Mouse (Mus musculus) heart, embryonic 12.5 days (tissue): Measurements from ENCODE around the gene Zfp579. TPM values are rescaled to one million over a fixed set of nuclear protein-coding genes. Genes with fewer than 3 reads are reported as not detected.

Source experiments
- ATAC-seq: fragments of 200-750 bp; cut with Nextera tagmentation; 2 replicates; pipeline ENCODE4 v1.8.0; 2017; ENCODE audit warnings: moderate TSS enrichment, moderate library complexity; ENCODE audit not compliant: insufficient number of reproducible peaks, low FRiP score
- H3K27ac ChIP-seq: fragments of 300-500 bp; sonication (generic); 2 replicates; pipeline ENCODE4 v1.5.1; 2016; ENCODE audit warnings: mild to moderate bottlenecking, moderate library complexity; ENCODE audit not compliant: poor library complexity, severe bottlenecking
- H3K27me3 ChIP-seq: fragments of 300-500 bp; sonication (generic); replicated peaks from 2 replicates; pipeline ENCODE4 v1.6.1; 2016; ENCODE audit warnings: mild to moderate bottlenecking, moderate library complexity
- H3K36me3 ChIP-seq: fragments of 300-500 bp; sonication (generic); 2 replicates; pipeline ENCODE4 v1.6.1; 2016; ENCODE audit warnings: mild to moderate bottlenecking, moderate library complexity
- H3K4me1 ChIP-seq: fragments of 300-500 bp; sonication (generic); replicated peaks from 2 replicates; pipeline ENCODE4 v1.6.1; 2016; ENCODE audit warnings: mild to moderate bottlenecking
- H3K4me2 ChIP-seq: fragments of 300-500 bp; sonication (generic); 2 replicates; pipeline ENCODE4 v1.6.1; 2016; ENCODE audit warnings: mild to moderate bottlenecking, moderate library complexity
- H3K4me3 ChIP-seq: fragments of 300-500 bp; sonication (generic); 2 replicates; pipeline ENCODE4 v1.5.1; 2016; ENCODE audit warnings: mild to moderate bottlenecking
- H3K9ac ChIP-seq: fragments of 300-500 bp; sonication (generic); 2 replicates; pipeline ENCODE4 v1.6.1; 2016; ENCODE audit warnings: mild to moderate bottlenecking, moderate library complexity
- H3K9me3 ChIP-seq: fragments of 300-500 bp; sonication (generic); replicated peaks from 2 replicates; pipeline ENCODE4 v1.6.1; 2016; ENCODE audit warnings: mild to moderate bottlenecking, moderate library complexity
- WGBS: fragments of 180-500 bp; shearing (Covaris S2); methylation state at CpG from one replicate; pipeline ENCODE4 v1.1.7; 2016; 5-methylcytosine and 5-hydroxymethylcytosine counted together
- polyA plus RNA-seq: library from polyadenylated mRNA; unstranded; fragments of >200 nt; fragmentation: Nextera tagmentation; extraction: Ambion mirVana; gene quantifications from 2 replicates; pipeline ENCODE4 v1.2.1, GENCODE M21; 2016

Zfp579 gene
- polyA plus RNA-seq = 26.0 and 29.3 TPM in 2 replicates

- Histone ChIP-seq H3K4me2 (peak within 1 kb of the TSS; percentile 73), H3K9me3 (no peaks in the 10 kb centered on the region; the same call in 1 of the 2 replicates), H3K27ac (peak within 1 kb of the TSS; percentile 68), H3K27me3 (peaks cover 31% of the 10 kb centered on the region), H3K9ac (peak within 1 kb of the TSS; percentile 79), H3K4me1 (peaks cover 28% of the 10 kb centered on the region), H3K36me3 (peaks cover 32% of the 10 kb centered on the region), H3K4me3 (peak within 1 kb of the TSS; percentile 60)
- ATAC-seq = peak; percentile 81
- WGBS = 5% methylated on average over 18 of the region's 26 CpGs
These were observed at the start of gene Zfp579 for GRCm38 (mm10) chr7:4996003-4996895. Zfp579 (minus strand) TSS chr7:4996158.

GRCm38 (mm10) chr7:5044981-5045380, 49.0 kb upstream of the Zfp579 start:
- no peak overlapping the region for H3K4me2 ChIP-seq
- H3K4me1 ChIP-seq = 0 out of 2 replicates have a peak, but pooled peaks cover 1% of the 10 kb centered on the region
- H3K36me3 ChIP-seq = peaks cover 6% of the 10 kb centered on the region
- no peaks in the 10 kb centered on the region for H3K9me3 ChIP-seq
- 63% methylated on average over 2 of the region's 2 CpGs for WGBS
- ATAC-seq = no peak
- no peak overlapping the region for H3K27ac ChIP-seq
- no peaks in the 10 kb centered on the region for H3K27me3 ChIP-seq
- H3K4me3 ChIP-seq = no peak overlapping the region
- no peak overlapping the region for H3K9ac ChIP-seq

DNA sequence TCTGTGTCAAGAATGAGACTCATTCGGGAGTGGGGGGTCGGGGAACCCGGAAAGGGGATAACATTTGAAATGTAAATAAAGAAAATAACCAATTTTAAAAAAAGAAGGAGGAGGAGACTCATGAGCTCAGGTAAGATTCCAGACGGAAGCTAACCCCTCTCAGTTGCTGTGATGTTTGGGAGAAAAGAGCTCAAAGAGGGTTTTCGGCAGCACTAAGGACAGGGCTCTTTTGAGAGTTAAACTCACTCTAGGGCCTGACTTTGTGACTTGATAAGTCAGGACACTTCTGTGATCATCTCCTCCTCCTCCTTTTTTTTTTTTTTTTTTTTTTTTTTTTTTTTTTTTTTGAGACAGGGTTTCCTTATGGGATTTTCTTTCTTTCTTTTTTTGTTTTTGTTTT, 43.0 kb upstream of the Zfp579 start:
- ATAC-seq = no peak
- WGBS = 37% methylated on average over 5 of the region's 5 CpGs
- peak overlapping the region; percentile 77 for H3K9ac ChIP-seq
- H3K4me1 ChIP-seq = peaks cover 10% of the 10 kb centered on the region
- H3K27ac ChIP-seq = peak overlapping the region; percentile 92; the same call in 1 of the 2 replicates
- no peaks in the 10 kb centered on the region for H3K27me3 ChIP-seq
- H3K4me3 ChIP-seq = peak overlapping the region; percentile 66
- peaks cover 6% of the 10 kb centered on the region for H3K9me3 ChIP-seq
- peak overlapping the region; percentile 65 for H3K4me2 ChIP-seq
- H3K36me3 ChIP-seq = peaks cover 32% of the 10 kb centered on the region

GRCm38 (mm10) chr7:5038109-5038732, 42.3 kb upstream of the Zfp579 start, which contains the start of gene Zfp784:
Zfp784 (minus strand) TSS chr7:5038446.
- H3K4me1 ChIP-seq = peaks cover 10% of the 10 kb centered on the region
- under 1% methylated on average over 48 of the region's 48 CpGs for WGBS
- no peaks in the 10 kb centered on the region for H3K27me3 ChIP-seq
- H3K27ac ChIP-seq = peak within 1 kb of the TSS; percentile 92
- peaks cover 6% of the 10 kb centered on the region for H3K9me3 ChIP-seq
- H3K4me3 ChIP-seq = peak within 1 kb of the TSS; percentile 66
- H3K4me2 ChIP-seq = peak within 1 kb of the TSS; percentile 65
- peaks cover 39% of the 10 kb centered on the region for H3K36me3 ChIP-seq
- peak; percentile 97 for ATAC-seq
- H3K9ac ChIP-seq = peak within 1 kb of the TSS; percentile 77

- peak overlapping the region; percentile 92; the same call in 1 of the 2 replicates for H3K27ac ChIP-seq
- peaks cover 12% of the 10 kb centered on the region for H3K9me3 ChIP-seq
- peaks cover 10% of the 10 kb centered on the region for H3K4me1 ChIP-seq
- H3K4me2 ChIP-seq = peak overlapping the region; percentile 65
- H3K9ac ChIP-seq = 0 out of 2 replicates have a peak overlapping the region, but pooled peaks have one; percentile 77
- ATAC-seq = no peak
- peaks cover 47% of the 10 kb centered on the region for H3K36me3 ChIP-seq
- peak overlapping the region; percentile 66 for H3K4me3 ChIP-seq
- H3K27me3 ChIP-seq = no peaks in the 10 kb centered on the region
- 76% methylated on average over 8 of the region's 8 CpGs for WGBS
These were observed 41.5 kb upstream of the Zfp579 start for GRCm38 (mm10) chr7:5037467-5037866.

DNA sequence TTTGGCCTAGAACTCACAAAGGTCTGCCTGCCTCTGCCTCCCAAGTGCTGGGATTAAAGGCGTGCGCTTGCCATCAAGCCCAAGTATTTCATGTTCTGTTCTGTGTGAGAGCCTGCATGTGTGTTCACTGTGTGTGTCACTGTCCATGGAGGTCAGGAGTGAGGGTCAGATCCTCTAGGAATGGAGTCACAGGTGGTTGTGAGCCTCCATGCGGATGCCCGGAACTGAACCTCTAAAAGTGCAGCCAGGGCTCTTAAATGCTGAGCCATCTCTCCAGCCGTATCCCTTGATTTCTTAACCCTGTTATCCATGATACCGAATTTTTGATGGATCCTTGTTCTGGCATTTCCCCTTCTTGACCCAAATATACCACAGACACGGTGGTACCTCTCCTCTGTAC, 41.1 kb upstream of the Zfp579 start:
- no peak for ATAC-seq
- H3K4me1 ChIP-seq = peaks cover 10% of the 10 kb centered on the region
- peaks cover 51% of the 10 kb centered on the region for H3K36me3 ChIP-seq
- WGBS = 86% methylated on average over 7 of the region's 7 CpGs
- peaks cover 16% of the 10 kb centered on the region for H3K9me3 ChIP-seq
- H3K4me3 ChIP-seq = no peak overlapping the region
- H3K4me2 ChIP-seq = no peak overlapping the region
- no peak overlapping the region for H3K27ac ChIP-seq
- no peaks in the 10 kb centered on the region for H3K27me3 ChIP-seq
- H3K9ac ChIP-seq = no peak overlapping the region

GRCm38 (mm10) chr7:5036136-5036535, 40.2 kb upstream of the Zfp579 start:
- H3K9me3 ChIP-seq = peaks cover 25% of the 10 kb centered on the region
- no peak overlapping the region for H3K27ac ChIP-seq
- H3K9ac ChIP-seq = no peak overlapping the region
- no peaks in the 10 kb centered on the region for H3K27me3 ChIP-seq
- H3K36me3 ChIP-seq = peaks cover 54% of the 10 kb centered on the region
- H3K4me3 ChIP-seq = no peak overlapping the region
- H3K4me1 ChIP-seq = peaks cover 10% of the 10 kb centered on the region
- WGBS = 89% methylated on average over 9 of the region's 9 CpGs
- no peak overlapping the region for H3K4me2 ChIP-seq
- no peak for ATAC-seq

- no peak for ATAC-seq
These were observed 39.7 kb upstream of the Zfp579 start for GRCm38 (mm10) chr7:5035628-5036027.

DNA sequence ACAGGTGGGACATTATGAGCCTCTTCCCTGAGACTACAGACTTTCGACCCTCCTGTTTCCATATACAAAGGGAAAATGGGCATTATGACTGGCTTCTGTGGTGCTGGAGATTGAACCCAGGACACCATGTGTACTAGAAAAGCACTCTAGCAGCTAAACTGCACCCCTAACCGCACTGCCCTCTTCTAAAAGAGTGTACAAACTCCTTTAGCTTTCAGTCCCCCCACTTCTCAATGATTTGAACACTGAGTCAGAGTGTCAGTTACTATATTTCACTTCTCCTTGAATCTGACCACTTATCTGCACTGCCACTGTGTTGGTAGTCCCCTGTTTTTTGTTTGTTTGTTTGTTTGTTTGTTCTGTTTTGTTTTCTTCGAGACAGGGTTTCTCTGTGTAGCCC, 37.9 kb upstream of the Zfp579 start, which contains the start of gene 4632433K11Rik:
Gene 4632433K11Rik, plus strand, starts transcription at position 301 of the 400 bp plus-strand sequence.
- Histone ChIP-seq H3K27ac (no peak within 1 kb of the TSS), H3K4me1 (peaks cover 7% of the 10 kb centered on the region), H3K4me3 (no peak within 1 kb of the TSS), H3K9me3 (peaks cover 48% of the 10 kb centered on the region), H3K4me2 (no peak within 1 kb of the TSS), H3K36me3 (peaks cover 77% of the 10 kb centered on the region), H3K9ac (no peak within 1 kb of the TSS), H3K27me3 (no peaks in the 10 kb centered on the region)
- WGBS = 84% methylated on average over 3 of the region's 3 CpGs
- no peak for ATAC-seq

More at GRCm38 (mm10) chr7:5035628-5036027, 39.7 kb upstream of the Zfp579 start:
- Histone ChIP-seq H3K9ac (no peak overlapping the region), H3K27me3 (no peaks in the 10 kb centered on the region), H3K9me3 (peaks cover 30% of the 10 kb centered on the region), H3K4me2 (no peak overlapping the region), H3K4me1 (peaks cover 10% of the 10 kb centered on the region), H3K36me3 (peaks cover 59% of the 10 kb centered on the region), H3K27ac (no peak overlapping the region), H3K4me3 (no peak overlapping the region)
- WGBS = 94% methylated on average over 17 of the region's 17 CpGs

DNA sequence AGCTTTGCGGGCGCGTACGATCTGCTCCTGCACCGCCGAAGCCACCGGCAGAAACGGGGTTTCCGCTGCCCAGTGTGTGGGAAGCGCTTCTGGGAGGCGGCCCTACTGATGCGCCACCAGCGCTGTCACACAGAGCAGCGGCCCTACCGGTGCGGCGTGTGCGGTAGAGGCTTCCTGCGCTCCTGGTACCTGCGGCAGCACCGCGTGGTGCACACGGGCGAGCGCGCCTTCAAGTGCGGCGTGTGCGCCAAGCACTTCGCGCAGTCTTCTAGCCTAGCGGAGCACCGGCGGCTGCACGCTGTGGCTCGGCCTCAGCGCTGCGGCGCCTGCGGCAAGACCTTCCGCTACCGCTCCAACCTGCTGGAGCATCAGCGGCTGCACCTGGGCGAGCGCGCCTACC, 35.5 kb upstream of the Zfp579 start:
- no peak overlapping the region for H3K4me2 ChIP-seq
- no peaks in the 10 kb centered on the region for H3K4me1 ChIP-seq
- no peak overlapping the region for H3K9ac ChIP-seq
- ATAC-seq = no peak
- peaks cover 56% of the 10 kb centered on the region for H3K9me3 ChIP-seq
- H3K36me3 ChIP-seq = peaks cover 98% of the 10 kb centered on the region
- WGBS = 77% methylated on average over 46 of the region's 46 CpGs
- H3K27ac ChIP-seq = no peak overlapping the region
- H3K4me3 ChIP-seq = no peak overlapping the region
- no peaks in the 10 kb centered on the region for H3K27me3 ChIP-seq
